Mouse (Mus musculus): ENCODE results near the gene Ddx25. TPM values are rescaled to one million over a fixed set of nuclear protein-coding genes. Genes with fewer than 3 reads are reported as not detected.
A peak's percentile ranks its signal among the peaks of the same experiment; 100 is the strongest.

Gene Ddx25
- total RNA-seq, 2 experiments from 2014 or later: 13.6 to 14.3 TPM

DNA sequence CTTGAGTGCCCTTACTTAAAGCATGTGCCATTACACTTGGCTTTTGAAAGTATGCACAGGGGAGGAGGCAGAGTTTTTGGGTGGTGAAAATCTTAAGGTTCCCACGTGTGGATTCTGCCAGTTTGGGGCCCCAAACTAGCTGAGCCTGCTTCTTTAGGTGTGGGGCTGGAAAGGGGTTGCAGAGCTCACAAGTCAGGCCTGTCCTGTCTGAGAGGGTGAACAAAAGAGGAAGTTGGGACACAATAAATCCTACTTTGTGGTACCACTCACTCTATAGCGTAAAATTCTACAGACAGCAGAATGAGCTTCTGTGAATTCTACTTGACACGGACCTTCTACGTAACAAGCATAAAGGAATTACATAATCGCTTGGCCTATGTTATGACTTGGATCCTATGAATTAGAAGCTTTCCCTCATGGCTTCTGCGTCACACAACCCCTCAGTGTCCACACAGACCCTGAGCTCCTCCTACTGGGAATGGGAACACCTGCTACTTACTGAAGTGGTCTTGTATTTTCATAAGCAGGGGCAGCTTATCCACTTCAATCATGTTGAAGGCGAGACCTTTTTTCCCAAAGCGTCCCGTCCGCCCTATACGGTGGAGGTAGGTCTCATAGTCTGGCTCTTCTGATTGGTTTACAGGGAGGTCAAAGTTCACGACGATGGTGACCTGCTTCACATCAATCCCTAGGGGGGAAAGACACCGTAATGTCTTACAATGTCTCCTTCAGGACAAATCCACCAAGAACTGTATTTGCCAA lies 15.0 kb downstream of the Ddx25 start:
- DNase-seq (ENCODE audit: low spot score in 2 of 2): no peak
- intact Hi-C loops (cut with DNase I): no loop called here

DNA sequence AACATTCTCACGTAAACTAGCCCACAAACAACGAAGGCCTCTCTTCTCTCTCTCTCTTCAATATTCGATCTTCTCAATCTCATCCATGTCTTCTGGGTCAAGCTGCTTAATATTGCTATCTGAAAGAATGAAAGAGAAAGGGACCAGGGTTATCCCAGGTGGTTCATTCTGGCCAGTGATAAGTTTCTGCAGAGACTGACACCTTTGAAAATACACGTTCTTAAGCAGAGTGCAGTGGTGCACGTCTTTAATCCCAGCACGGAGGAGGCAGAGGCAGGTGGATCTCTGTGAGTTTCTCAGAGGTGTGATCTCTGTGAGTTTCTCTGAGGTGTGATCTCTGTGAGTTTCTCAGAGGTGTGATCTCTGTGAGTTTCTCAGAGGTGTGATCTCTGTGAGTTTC lies 16.4 kb downstream of the Ddx25 start:
- intact Hi-C loops (cut with DNase I): loop anchor here (1.0 kb wide), 1 partner anchor 260 kb away; no protein-coding TSS in a partner anchor
- DNase-seq (ENCODE audit: low spot score in 2 of 2): no peak

DNA sequence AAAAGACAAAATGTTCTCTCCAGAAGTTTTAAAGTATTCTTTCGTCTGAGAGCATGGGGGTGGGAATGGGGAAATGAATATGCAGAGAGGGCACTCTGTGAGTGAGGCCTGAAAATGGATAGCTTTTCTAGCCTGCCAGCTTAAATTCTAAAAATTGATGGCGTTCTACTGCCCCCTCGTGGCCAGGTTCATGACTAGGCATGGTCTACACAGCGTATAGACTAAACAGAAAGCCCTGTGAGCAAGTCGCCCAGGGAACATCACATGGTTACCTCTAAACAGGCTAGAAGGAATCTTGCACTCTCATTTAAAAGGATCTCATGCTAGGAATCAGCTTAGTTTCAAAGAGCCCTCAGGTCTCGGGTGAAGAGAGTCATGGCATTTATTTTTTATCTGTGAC lies 16.8 kb downstream of the Ddx25 start:
- intact Hi-C loops (cut with DNase I): loop anchor here (1.0 kb wide), 1 partner anchor 259 kb away; no protein-coding TSS in a partner anchor
- DNase-seq (ENCODE audit: low spot score in 2 of 2): peak; percentile 82 to 87

DNA sequence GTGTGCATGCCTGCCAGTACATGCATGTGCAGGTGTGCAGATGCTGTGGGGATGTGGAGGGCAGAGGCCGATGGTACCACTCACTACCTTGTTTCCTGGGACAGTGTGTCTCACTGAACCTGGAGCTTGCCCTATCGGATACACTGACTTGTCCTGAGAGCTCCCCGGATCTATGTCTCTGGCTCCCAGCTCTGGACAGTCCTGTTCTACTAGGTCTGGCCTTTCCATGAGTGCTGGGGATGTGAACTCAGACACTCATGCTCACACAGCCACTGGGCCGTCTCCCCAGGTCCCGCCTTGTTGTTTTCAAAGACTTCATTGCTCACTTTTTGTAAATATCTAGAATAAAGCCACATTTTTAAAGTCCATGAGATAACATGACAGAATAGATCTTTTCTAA lies 17.3 kb downstream of the Ddx25 start:
- DNase-seq (ENCODE audit: low spot score in 2 of 2): no peak
- intact Hi-C loops (cut with DNase I): loop anchor here (1.0 kb wide), 1 partner anchor 259 kb away; no protein-coding TSS in a partner anchor

DNA sequence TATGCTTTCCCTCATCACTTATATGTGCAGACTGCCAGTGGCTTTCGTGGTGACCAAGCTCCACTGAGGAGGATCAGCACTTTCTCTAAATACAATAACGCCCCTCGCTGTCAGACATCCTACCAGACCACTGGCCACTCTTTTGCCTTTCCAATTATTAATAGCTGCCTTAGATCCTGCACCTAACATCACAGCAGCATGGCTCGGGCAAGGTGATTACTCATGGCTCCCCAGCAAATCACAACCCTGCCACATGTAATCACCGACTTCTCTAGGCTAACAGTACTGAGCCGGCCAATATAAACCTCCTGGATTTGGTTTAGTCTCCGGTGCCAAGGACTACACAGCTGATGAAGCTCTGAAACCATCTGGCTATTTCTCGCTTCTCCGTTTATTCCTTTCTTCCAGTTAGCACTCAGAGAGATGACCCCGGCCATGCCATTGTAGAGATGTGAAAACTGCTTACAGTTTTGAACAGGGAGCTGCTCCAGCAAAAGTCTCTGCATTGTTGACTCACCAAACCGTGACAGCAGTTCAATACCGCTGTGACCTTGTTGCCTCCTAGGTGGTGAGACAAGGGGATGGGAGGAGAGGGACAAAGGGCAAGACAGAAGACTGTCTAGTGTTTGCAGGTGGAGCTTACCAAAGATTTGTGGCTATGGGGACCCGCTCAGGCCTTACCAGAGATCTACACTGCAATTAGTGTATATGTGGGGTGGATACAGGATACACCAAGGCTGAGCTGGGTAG lies 19.2 kb downstream of the Ddx25 start:
- intact Hi-C loops (cut with DNase I): loop anchor here (10.0 kb wide), 1 partner anchor 504 kb away; no protein-coding TSS in a partner anchor
- DNase-seq (ENCODE audit: low spot score in 2 of 2): no peak

DNA sequence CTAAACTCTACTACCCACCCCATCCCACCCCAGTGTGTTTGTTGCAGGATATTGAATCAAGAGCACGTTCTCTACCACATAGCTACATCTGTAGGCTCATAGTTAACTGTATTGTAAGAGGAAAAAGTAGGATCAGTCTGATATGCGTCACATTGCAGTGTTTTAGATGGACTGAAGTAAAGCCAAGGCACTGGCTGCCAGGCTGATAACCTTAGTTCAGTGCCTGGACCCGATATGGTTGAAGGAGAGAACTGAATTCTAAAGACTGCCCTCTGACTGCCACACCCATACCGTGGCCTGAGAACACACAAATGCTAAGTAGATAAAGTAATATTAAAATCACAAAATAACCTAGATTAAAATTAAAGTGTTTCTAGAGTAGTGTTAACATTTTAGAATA lies 22.5 kb downstream of the Ddx25 start:
- DNase-seq (ENCODE audit: low spot score in 2 of 2): no peak
- intact Hi-C loops (cut with DNase I): loop anchor here (1.0 to 10.0 kb wide), 2 partner anchors 254 to 501 kb away; no protein-coding TSS in a partner anchor

DNA sequence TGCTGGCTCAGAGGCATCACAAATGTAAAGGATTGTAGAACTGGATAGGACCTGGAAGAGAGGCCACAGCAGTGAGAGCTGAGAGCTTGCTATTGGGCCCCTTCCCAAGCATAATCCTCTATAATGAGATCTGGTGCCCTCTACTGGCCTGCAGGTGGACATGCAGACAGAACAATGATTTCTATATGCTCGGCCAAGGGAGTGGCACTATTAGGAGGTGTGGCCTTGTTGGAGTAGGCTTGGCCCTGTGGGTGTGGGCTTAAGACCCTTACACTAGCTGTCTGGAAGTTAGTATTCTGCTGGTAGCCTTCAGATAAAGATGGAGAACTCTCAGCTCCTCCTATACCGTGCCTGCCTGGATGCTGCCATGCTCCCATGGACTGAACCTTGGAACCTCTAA lies 23.2 kb downstream of the Ddx25 start:
- intact Hi-C loops (cut with DNase I): loop anchor here (10.0 kb wide), 1 partner anchor 500 kb away; no protein-coding TSS in a partner anchor
- peak; percentile 64 to 70 for DNase-seq (ENCODE audit: low spot score in 2 of 2)

DNA sequence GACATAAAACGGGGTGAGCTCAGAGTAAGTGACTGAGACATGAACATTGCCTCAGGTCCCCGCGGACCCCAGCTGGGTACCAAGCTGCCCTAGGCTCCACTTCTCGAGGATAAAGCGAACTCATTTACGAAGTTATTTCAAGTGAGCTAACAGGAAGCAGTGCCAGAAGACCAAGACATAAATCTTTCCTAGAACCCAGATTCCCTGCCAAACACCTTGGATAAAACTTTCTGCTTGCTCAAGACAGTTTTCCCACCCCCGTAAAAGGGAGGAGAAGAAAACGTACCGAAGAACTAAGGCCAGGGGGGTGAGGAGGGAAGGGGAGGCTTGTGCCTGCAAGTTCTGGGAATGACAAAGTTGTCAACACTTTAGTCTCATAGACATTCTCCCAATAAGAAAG lies 25.1 kb downstream of the Ddx25 start:
- intact Hi-C loops (cut with DNase I): loop anchor here (10.0 kb wide), 1 partner anchor 498 kb away; no protein-coding TSS in a partner anchor
- no peak for DNase-seq (ENCODE audit: low spot score in 2 of 2)

DNA sequence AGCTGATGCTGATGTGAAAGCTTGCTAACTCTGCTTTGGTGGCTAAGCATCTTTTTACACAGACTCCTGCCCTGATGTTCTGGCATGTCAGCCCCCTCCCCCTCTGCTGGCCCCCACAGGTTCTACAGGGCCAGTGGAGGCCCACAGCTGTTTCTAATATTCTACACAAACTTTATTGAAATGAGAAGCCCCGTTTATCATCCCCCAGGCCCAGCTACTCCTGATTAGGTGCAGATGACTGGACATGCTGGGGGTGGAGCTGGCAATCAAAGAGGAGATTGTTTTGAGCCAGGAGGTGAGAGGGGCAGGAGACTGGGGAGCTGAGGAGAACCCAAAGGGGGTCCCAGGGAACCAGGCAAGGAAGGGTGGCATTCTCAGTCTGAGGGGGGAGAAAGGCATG lies 28.5 kb downstream of the Ddx25 start:
- no peak for DNase-seq (ENCODE audit: low spot score in 2 of 2)
- intact Hi-C loops (cut with DNase I): loop anchor here (10.0 kb wide), 1 partner anchor 495 kb away; no protein-coding TSS in a partner anchor

DNA sequence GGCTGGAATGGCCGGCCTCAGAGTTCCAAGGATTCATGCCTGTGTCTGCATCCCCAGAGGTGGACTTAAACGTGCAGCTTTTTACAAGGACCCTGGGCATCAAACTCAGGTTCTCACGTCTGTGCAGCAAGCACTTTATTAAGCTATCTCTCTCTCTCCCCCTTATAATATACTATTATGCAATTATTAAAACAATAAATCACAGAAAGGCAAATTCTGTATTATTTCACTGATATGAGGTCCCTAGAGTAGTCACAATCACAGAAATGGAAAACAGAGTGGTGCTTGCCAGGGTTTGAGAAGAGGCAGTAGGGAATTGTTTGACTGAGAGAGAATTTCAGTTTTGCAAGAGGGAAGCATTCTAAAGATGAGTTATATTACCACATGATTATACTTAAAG lies 29.2 kb downstream of the Ddx25 start:
- intact Hi-C loops (cut with DNase I): no loop called here
- DNase-seq (ENCODE audit: low spot score in 2 of 2): no peak

DNA sequence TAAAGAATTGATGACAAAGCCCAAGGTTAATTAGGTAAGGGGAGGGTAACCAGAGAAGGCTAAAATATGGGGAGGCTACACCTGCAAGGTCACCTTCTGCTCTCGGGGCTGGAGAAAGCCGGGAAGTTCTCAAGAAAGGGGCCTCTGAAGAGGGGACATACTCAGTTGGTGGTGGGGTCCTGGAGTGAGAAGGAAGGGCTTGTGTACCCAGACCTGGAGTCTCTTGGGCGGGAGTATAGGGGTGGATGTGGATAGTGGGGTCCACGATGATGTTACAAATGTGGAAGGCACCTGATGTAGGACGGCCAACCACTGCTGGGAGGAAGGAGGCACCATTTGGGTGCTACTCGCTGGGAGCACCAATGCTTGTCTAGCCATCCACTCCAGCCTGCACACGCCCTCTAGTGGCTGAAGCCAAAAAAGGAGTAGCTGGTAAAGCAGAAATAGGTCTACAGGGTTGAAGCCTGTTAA lies 34.4 kb downstream of the Ddx25 start:
- intact Hi-C loops (cut with DNase I): loop anchor here (1.0 to 5.0 kb wide), 2 partner anchors 102 to 242 kb away; partner anchors contain the start of gene Cdon
- DNase-seq (ENCODE audit: low spot score in 2 of 2): peak; percentile 82 to 83

DNA sequence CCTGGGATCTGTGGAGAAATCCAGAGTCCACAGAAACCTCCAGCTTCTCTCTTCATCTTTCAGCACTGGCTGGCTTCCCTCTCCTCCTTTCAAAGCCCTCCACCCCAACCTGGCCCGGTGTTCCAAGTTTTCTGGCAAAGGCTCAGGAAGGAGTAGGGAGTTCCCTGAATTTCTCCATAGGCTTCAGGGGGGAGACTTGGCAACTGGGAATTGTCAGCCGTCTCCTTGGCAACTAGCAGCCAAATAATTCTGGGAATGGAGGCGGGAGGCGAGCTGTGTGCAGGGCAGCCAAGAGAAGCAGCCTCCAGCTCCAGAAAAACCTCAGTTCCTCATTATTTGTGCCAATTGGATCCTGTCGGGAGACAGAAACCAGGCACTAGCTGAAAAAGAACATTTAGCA lies 34.8 kb downstream of the Ddx25 start:
- intact Hi-C loops (cut with DNase I): loop anchor here (5.0 kb wide), 1 partner anchor 101 kb away; the partner anchor contains the start of gene Cdon
- DNase-seq (ENCODE audit: low spot score in 2 of 2): peak; percentile 65 to 79

DNA sequence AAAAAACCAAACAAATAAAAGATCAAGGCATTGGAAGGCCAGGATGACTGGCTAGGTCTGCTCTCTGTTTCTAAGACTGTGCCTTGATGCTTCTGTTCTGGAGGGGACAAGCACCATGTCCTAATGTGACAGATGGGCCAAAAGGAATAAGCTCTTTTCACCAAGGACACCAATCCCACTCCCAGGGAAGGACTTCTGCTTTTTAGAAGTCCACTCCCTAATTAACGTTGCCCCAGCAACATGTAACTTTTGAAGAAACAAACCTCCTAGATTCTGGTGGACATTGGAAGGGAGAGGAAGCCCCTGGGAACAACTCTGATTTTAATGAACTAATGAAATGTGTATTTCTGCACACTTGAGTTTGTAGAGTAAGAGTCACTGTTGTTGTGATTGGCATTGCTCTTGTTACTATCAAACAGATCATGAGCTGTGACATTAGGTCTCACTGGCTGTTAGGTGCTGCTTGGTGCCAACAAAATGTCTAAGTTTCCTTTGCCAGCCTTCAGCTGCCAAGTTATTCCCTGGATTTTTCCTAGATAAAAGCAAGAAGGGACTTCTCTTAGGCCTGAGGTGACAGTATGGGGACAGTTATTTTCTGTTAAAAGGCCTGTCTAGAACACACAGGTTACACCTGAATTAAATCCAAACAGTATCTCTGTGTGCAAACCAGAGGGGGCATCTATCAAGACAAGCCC lies 35.4 kb downstream of the Ddx25 start:
- DNase-seq (ENCODE audit: low spot score in 2 of 2): no peak
- intact Hi-C loops (cut with DNase I): loop anchor here (5.0 kb wide), 1 partner anchor 101 kb away; the partner anchor contains the start of gene Cdon

DNA sequence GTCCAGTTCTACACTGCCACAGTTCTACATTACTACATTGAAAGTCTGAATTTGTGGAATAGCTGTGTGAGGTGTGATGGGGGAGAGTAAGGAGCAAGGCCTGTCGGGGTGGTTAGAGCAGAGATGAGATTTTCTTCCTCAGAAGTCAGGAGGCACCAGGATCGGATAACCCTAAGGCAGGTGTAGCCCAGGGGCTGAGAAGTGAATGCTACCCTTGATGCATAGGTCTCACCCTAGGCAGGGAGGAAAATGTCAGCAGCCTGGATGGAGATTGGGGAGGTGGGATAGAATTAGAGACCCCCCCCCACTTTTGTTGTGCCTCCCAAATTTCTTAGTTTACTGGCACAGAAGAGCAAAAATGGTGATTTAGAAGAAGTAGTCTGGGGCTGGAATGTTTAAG lies 36.1 kb downstream of the Ddx25 start:
- intact Hi-C loops (cut with DNase I): loop anchor here (5.0 kb wide), 1 partner anchor 100 kb away; the partner anchor contains the start of gene Cdon
- DNase-seq (ENCODE audit: low spot score in 2 of 2): no peak

DNA sequence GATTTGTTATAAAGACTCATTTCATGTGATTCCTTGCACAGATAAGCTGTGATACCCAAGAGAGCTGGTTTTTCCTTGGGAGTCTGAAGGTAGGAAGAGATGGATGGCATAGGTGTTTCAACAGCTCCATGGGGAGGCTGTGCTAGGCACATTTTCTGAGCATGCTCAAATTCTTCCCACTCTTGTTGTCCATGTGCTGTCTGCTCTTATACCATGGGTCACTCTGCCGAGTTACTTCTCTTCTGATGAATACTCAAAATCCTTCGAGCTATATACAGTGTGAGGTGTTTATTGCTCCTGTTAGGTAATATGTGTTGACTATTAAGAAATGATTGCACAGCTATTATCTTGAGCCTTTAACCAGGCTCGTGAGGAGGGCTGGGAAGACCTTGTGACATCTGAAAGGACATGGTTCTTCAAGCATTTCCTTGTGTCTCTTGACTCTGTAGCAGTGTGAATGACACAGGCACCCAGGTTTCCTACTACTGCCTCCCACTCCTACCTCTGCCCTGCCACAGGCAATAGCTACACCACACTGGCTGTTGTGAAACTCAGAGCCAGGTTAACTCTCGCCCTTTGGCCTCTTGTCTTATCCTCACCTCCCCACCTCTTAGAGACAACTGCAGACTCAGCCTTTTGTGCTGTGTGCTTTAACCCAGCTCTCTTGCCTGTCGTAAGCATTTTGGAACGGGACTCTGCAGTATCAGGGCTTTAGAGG lies 37.5 kb downstream of the Ddx25 start:
- intact Hi-C loops (cut with DNase I): loop anchor here (5.0 kb wide), 1 partner anchor 98 kb away; the partner anchor contains the start of gene Cdon
- DNase-seq (ENCODE audit: low spot score in 2 of 2): no peak

DNA sequence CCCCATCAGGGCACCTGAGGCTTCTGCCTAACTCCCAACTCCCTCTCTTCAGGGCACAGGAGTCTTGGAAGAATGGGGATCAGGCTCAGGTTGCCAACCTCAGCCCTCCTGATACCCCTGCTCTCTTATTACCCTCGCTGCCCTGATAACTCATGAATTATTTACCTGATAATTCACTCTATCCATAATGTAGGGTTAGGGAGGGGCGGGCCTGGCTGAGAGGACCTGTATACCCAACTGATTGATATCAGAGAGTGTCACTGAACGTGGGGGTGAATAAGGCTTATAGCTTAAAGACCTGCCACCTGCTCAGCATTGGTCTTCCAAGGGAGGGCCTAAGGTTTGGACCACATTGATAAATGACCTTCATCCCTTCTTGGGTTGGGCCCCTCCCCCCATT lies 40.2 kb downstream of the Ddx25 start, which contains the start of gene Gm1113:
TSS of gene Gm1113 (minus strand) at position 101 of the 400 bp plus-strand sequence.
- intact Hi-C loops (cut with DNase I): no loop called here
- DNase-seq (ENCODE audit: low spot score in 2 of 2): no peak

DNA sequence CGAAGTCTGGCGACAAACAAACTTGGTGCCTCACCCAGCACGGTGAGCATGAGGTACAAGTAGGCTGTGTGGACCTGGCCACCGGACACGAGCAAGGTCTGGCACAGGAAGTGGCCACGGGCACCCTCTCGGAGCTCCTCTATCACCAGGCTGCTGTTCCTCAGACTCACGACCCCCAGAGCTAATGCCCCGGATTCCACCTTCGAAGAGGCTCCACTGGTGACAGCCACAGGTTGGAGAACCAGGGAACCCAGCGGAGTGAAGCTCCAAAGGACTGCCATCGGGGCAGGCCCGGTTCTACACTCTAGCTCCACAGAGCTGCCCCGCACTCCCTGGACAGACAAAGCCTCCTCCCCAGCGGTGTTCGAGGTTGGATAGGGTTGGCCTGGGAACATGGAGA lies 41.6 kb downstream of the Ddx25 start:
- intact Hi-C loops (cut with DNase I): no loop called here

DNA sequence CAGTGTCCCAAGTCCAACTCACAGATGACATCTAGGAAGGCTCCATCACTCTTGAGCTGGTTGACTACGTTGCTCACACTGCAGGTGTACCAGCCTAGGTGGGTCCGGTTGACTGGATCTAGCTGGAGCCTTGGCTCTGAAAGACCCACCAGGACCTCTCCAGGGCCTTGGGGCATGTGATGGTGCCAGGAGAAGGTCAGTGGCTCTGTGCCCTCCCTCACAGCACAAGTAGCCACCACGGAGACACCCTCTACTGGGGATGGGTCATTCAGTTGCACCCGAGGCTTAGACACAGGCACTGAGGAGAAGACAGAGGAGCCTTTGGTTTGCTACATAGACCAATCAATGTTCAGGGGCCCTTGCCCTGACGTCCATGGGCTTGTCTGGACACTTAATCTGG lies 42.1 kb downstream of the Ddx25 start:
- DNase-seq (ENCODE audit: low spot score in 2 of 2): no peak
- intact Hi-C loops (cut with DNase I): no loop called here

More for the DNA sequence above, 41.6 kb downstream of the Ddx25 start:
- DNase-seq (ENCODE audit: low spot score in 2 of 2): no peak

DNA sequence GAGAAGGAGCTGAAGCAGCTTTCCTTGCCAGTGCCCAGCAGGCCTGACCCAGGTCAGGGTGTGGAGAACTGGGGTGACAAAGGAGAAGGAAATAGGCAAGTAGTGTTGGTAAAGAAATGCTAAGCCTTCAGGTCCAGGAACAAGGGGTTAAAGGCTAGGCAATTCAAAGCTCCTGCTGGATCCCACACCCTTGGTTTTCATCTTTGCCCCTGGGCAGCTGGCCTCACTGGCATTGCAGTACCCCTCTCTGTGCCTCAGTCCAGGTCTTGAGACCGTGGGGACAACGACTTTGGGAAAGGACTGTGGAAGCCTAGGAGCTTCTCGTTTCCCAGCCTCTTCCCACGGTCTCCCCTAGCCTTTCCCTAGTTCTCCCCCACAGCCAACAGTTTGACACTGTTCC lies 44.4 kb downstream of the Ddx25 start:
- no peak for DNase-seq (ENCODE audit: low spot score in 2 of 2)
- intact Hi-C loops (cut with DNase I): no loop called here

All from left cerebral cortex, postnatal 14 days (tissue).